Mouse (Mus musculus): ENCODE data around the gene Cacna1a. TPM values are rescaled to one million over a fixed set of nuclear protein-coding genes. Genes with fewer than 3 reads are reported as not detected.

Gene Cacna1a
- polyA plus RNA-seq, 1 experiment from 2014 or later, result 3.2 TPM

GRCm38 (mm10) chr8:84686191-84687002 lies 298.2 kb downstream of the Cacna1a start, which contains the start of gene Trmt1:
TSS of gene Trmt1 (plus strand) at chr8:84686307.
- H3K36me3 ChIP-seq (ENCODE audit: control insufficient read depth, insufficient read depth, low read length), result peaks cover 20% of the 10 kb centered on the region
- H3K27ac ChIP-seq (ENCODE audit: low read depth, low read length), result peak within 1 kb of the TSS; percentile 89; the same call in 1 of the 2 replicates
- H3K9me3 ChIP-seq (replicated peaks; ENCODE audit: control insufficient read depth, low read length), result no peaks in the 10 kb centered on the region
- WGBS, result 8% methylated on average over 20 of the region's 20 CpGs
- peak within 1 kb of the TSS; percentile 99 for H3K9ac ChIP-seq (ENCODE audit: low read length)
- H3K4me2 ChIP-seq (ENCODE audit: low read length), result peak within 1 kb of the TSS; percentile 85
- DNase-seq (ENCODE audit: low spot score), result no peak
- no peak for ATAC-seq
- no peaks in the 10 kb centered on the region for H3K27me3 ChIP-seq (replicated peaks; ENCODE audit: control insufficient read depth, insufficient read depth, low read length)
- H3K4me1 ChIP-seq (ENCODE audit: control insufficient read depth, insufficient read depth, low read length), result peaks cover 31% of the 10 kb centered on the region
- H3K4me3 ChIP-seq (ENCODE audit: low read depth, low read length), result peak within 1 kb of the TSS; percentile 99

- peak overlapping the region; percentile 85 for H3K4me2 ChIP-seq (ENCODE audit: low read length)
- H3K4me1 ChIP-seq (ENCODE audit: control insufficient read depth, insufficient read depth, low read length), result peaks cover 31% of the 10 kb centered on the region
- peak overlapping the region; percentile 89 for H3K27ac ChIP-seq (ENCODE audit: low read depth, low read length)
- WGBS, result under 1% methylated on average over 52 of the region's 62 CpGs
- ATAC-seq (peak; percentile 26), DNase-seq (ENCODE audit: low spot score) (no peak)
- no peaks in the 10 kb centered on the region for H3K9me3 ChIP-seq (replicated peaks; ENCODE audit: control insufficient read depth, low read length)
- H3K4me3 ChIP-seq (ENCODE audit: low read depth, low read length), result peak overlapping the region; percentile 99
- peaks cover 23% of the 10 kb centered on the region for H3K36me3 ChIP-seq (ENCODE audit: control insufficient read depth, insufficient read depth, low read length)
- H3K27me3 ChIP-seq (replicated peaks; ENCODE audit: control insufficient read depth, insufficient read depth, low read length), result no peaks in the 10 kb centered on the region
- peak overlapping the region; percentile 99 for H3K9ac ChIP-seq (ENCODE audit: low read length)
Observed at GRCm38 (mm10) chr8:84687003-84687704, 298.9 kb downstream of the Cacna1a start.

GRCm38 (mm10) chr8:84687705-84688100 lies 299.5 kb downstream of the Cacna1a start, which contains the start of gene Nacc1:
TSS of gene Nacc1 (minus strand) at chr8:84687862.
- Histone ChIP-seq H3K4me1 (ENCODE audit: control insufficient read depth, insufficient read depth, low read length) (peaks cover 31% of the 10 kb centered on the region), H3K9me3 (replicated peaks; ENCODE audit: control insufficient read depth, low read length) (no peaks in the 10 kb centered on the region), H3K4me3 (ENCODE audit: low read depth, low read length) (peak within 1 kb of the TSS; percentile 99), H3K4me2 (ENCODE audit: low read length) (peak within 1 kb of the TSS; percentile 90), H3K36me3 (ENCODE audit: control insufficient read depth, insufficient read depth, low read length) (peaks cover 26% of the 10 kb centered on the region), H3K9ac (ENCODE audit: low read length) (peak within 1 kb of the TSS; percentile 99), H3K27me3 (replicated peaks; ENCODE audit: control insufficient read depth, insufficient read depth, low read length) (no peaks in the 10 kb centered on the region), H3K27ac (ENCODE audit: low read depth, low read length) (peak within 1 kb of the TSS; percentile 89)
- ATAC-seq (peak; percentile 85), DNase-seq (ENCODE audit: low spot score) (peak; percentile 95)
- under 1% methylated on average over 29 of the region's 37 CpGs for WGBS

- WGBS, result under 1% methylated on average over 47 of the region's 47 CpGs
- H3K27me3 ChIP-seq (replicated peaks; ENCODE audit: control insufficient read depth, insufficient read depth, low read length), result no peaks in the 10 kb centered on the region
- peak overlapping the region; percentile 68 for H3K4me3 ChIP-seq (ENCODE audit: low read depth, low read length)
- no peaks in the 10 kb centered on the region for H3K9me3 ChIP-seq (replicated peaks; ENCODE audit: control insufficient read depth, low read length)
- H3K4me2 ChIP-seq (ENCODE audit: low read length), result peak overlapping the region; percentile 90
- H3K9ac ChIP-seq (ENCODE audit: low read length), result peak overlapping the region; percentile 69
- H3K36me3 ChIP-seq (ENCODE audit: control insufficient read depth, insufficient read depth, low read length), result peaks cover 25% of the 10 kb centered on the region
- peak; percentile 95 for DNase-seq (ENCODE audit: low spot score)
- peaks cover 31% of the 10 kb centered on the region for H3K4me1 ChIP-seq (ENCODE audit: control insufficient read depth, insufficient read depth, low read length)
- ATAC-seq, result peak; percentile 89
- no peak overlapping the region for H3K27ac ChIP-seq (ENCODE audit: low read depth, low read length)
Observed at GRCm38 (mm10) chr8:84689091-84689915, 301.1 kb downstream of the Cacna1a start.

Other genes starting within 250 kb of the Cacna1a start
- gene Cc2d1a, start 240.5 kb upstream of the Cacna1a start, polyA plus RNA-seq (2014; fragmentation: Nextera tagmentation; extraction: Ambion mirVana), result 14.7 and 21.7 TPM in 2 replicates
- 1.7 and 2.3 TPM in 2 replicates for gene 4930432K21Rik, start 240.4 kb upstream of the Cacna1a start, polyA plus RNA-seq (2014; fragmentation: Nextera tagmentation; extraction: Ambion mirVana)
- gene Nanos3, start 203.2 kb upstream of the Cacna1a start, polyA plus RNA-seq (2014; fragmentation: Nextera tagmentation; extraction: Ambion mirVana), result 4.5 and 8.3 TPM in 2 replicates
- gene Zswim4, start 151.4 kb upstream of the Cacna1a start, polyA plus RNA-seq (2014; fragmentation: Nextera tagmentation; extraction: Ambion mirVana), result 22.6 and 26.9 TPM in 2 replicates
- gene D8Ertd738e, start 138.7 kb upstream of the Cacna1a start, polyA plus RNA-seq (2014; fragmentation: Nextera tagmentation; extraction: Ambion mirVana), result 266 and 329 TPM in 2 replicates
- gene Mri1, start 131.1 kb upstream of the Cacna1a start, polyA plus RNA-seq (2014; fragmentation: Nextera tagmentation; extraction: Ambion mirVana), result 43.6 and 48.8 TPM in 2 replicates
- gene Ccdc130, start 118.1 kb upstream of the Cacna1a start, polyA plus RNA-seq (2014; fragmentation: Nextera tagmentation; extraction: Ambion mirVana), result 27.6 and 28.9 TPM in 2 replicates